Mouse (Mus musculus): ENCODE data around the gene Ankrd63. TPM values are rescaled to one million over a fixed set of nuclear protein-coding genes. Genes with fewer than 3 reads are reported as not detected.
A peak's percentile ranks its signal among the peaks of the same experiment; 100 is the strongest.

The Ankrd63 gene
- total RNA-seq, 2 experiments from 2014 or later = 0.06 TPM; not detected in 1

- H3K27ac ChIP-seq = no peak overlapping the region
- DNase-seq = no peak
- no peak for TF ChIP-seq CTCF (IDR thresholded peaks at IDR 0.05)
- intact Hi-C loops (cut with DNase I) = loop anchor here (5.0 kb wide), 1 partner anchor 210 kb away; no protein-coding TSS in a partner anchor
- H3K4me3 ChIP-seq = no peak overlapping the region
Observed at GRCm38 (mm10) chr2:118697311-118697877, 6.4 kb downstream of the Ankrd63 start.

- Histone ChIP-seq H3K27ac (no peak overlapping the region), H3K4me3 (peak overlapping the region; percentile 17)
- TF ChIP-seq CTCF (IDR thresholded peaks at IDR 0.05) = no peak
- intact Hi-C loops (cut with DNase I) = loop anchor here (1.0 to 5.0 kb wide), 2 partner anchors 58 to 209 kb away; no protein-coding TSS in a partner anchor
- peak; percentile 39 for DNase-seq
Observed at GRCm38 (mm10) chr2:118696451-118697308, 7.1 kb downstream of the Ankrd63 start.

GRCm38 (mm10) chr2:118695677-118696232, 8.0 kb downstream of the Ankrd63 start:
- intact Hi-C loops (cut with DNase I) = loop anchor here (1.0 to 5.0 kb wide), 2 partner anchors 57 to 208 kb away; no protein-coding TSS in a partner anchor
- Histone ChIP-seq H3K27ac (no peak overlapping the region), H3K4me3 (no peak overlapping the region)
- peak; percentile 89 for TF ChIP-seq CTCF (IDR thresholded peaks at IDR 0.05)
- DNase-seq = peak; percentile 52

GRCm38 (mm10) chr2:118693370-118693966, 10.3 kb downstream of the Ankrd63 start:
- TF ChIP-seq CTCF (IDR thresholded peaks at IDR 0.05) = no peak
- intact Hi-C loops (cut with DNase I) = no loop called here
- DNase-seq = no peak
- H3K4me3 ChIP-seq = no peak overlapping the region
- no peak overlapping the region for H3K27ac ChIP-seq

GRCm38 (mm10) chr2:118689875-118690274, 13.9 kb downstream of the Ankrd63 start:
- no peak for TF ChIP-seq CTCF (IDR thresholded peaks at IDR 0.05)
- H3K27ac ChIP-seq = no peak overlapping the region
- DNase-seq = no peak
- intact Hi-C loops (cut with DNase I) = no loop called here
- no peak overlapping the region for H3K4me3 ChIP-seq

- intact Hi-C loops (cut with DNase I) = no loop called here
- TF ChIP-seq CTCF (IDR thresholded peaks at IDR 0.05) = no peak
- no peak overlapping the region for H3K27ac ChIP-seq
- no peak for DNase-seq
- H3K4me3 ChIP-seq = no peak overlapping the region
Observed at GRCm38 (mm10) chr2:118687791-118688190, 16.0 kb downstream of the Ankrd63 start.

GRCm38 (mm10) chr2:118686693-118687092, 17.1 kb downstream of the Ankrd63 start:
- DNase-seq = no peak
- H3K27ac ChIP-seq = no peak overlapping the region
- intact Hi-C loops (cut with DNase I) = no loop called here
- TF ChIP-seq CTCF (IDR thresholded peaks at IDR 0.05) = no peak
- H3K4me3 ChIP-seq = no peak overlapping the region

- Histone ChIP-seq H3K27ac (no peak overlapping the region), H3K4me3 (no peak overlapping the region)
- DNase-seq = no peak
- TF ChIP-seq CTCF (IDR thresholded peaks at IDR 0.05) = no peak
- intact Hi-C loops (cut with DNase I) = no loop called here
Observed at GRCm38 (mm10) chr2:118685088-118685487, 18.7 kb downstream of the Ankrd63 start.

- no peak for TF ChIP-seq CTCF (IDR thresholded peaks at IDR 0.05)
- no peak for DNase-seq
- intact Hi-C loops (cut with DNase I) = no loop called here
- H3K4me3 ChIP-seq = no peak overlapping the region
- peak overlapping the region; percentile 20 for H3K27ac ChIP-seq
Observed at GRCm38 (mm10) chr2:118682544-118683260, 21.1 kb downstream of the Ankrd63 start.

GRCm38 (mm10) chr2:118680926-118681325, 22.8 kb downstream of the Ankrd63 start:
- no peak for TF ChIP-seq CTCF (IDR thresholded peaks at IDR 0.05)
- intact Hi-C loops (cut with DNase I) = no loop called here
- no peak overlapping the region for H3K27ac ChIP-seq
- no peak for DNase-seq
- H3K4me3 ChIP-seq = no peak overlapping the region

GRCm38 (mm10) chr2:118679577-118679976, 24.2 kb downstream of the Ankrd63 start:
- intact Hi-C loops (cut with DNase I) = no loop called here
- no peak for TF ChIP-seq CTCF (IDR thresholded peaks at IDR 0.05)
- no peak for DNase-seq
- H3K4me3 ChIP-seq = no peak overlapping the region
- H3K27ac ChIP-seq = no peak overlapping the region

- Histone ChIP-seq H3K4me3 (peak overlapping the region; percentile 75), H3K27ac (no peak overlapping the region)
- intact Hi-C loops (cut with DNase I) = no loop called here
- no peak for DNase-seq
- TF ChIP-seq CTCF (IDR thresholded peaks at IDR 0.05) = no peak
Observed at GRCm38 (mm10) chr2:118677817-118678216, 25.9 kb downstream of the Ankrd63 start.
